Mouse (Mus musculus) embryonic facial prominence, embryonic 14.5 days (tissue): ENCODE data around the gene Kcne2. TPM values are rescaled to one million over a fixed set of nuclear protein-coding genes. Genes with fewer than 3 reads are reported as not detected.
A peak's percentile ranks its signal among the peaks of the same experiment; 100 is the strongest.

Source experiments
- ATAC-seq: fragments of 200-750 bp; cut with Nextera tagmentation; 2 replicates; pipeline ENCODE4 v1.8.0; 2017; ENCODE audit warnings: low read depth, moderate number of reproducible peaks, moderate TSS enrichment
- DNase-seq: peaks from one replicate; pipeline ENCODE4 v3.0.0-alpha.2; 2015; ENCODE audit warnings: low spot score
- H3K27ac ChIP-seq: fragments of 300-500 bp; sonication (generic); replicated peaks from 2 replicates; pipeline ENCODE4 v1.5.1; 2014; ENCODE audit warnings: low read depth, mild to moderate bottlenecking, low read length, moderate library complexity
- H3K27me3 ChIP-seq: fragments of 300-500 bp; sonication (generic); replicated peaks from 2 replicates; pipeline ENCODE4 v1.6.1; 2014; ENCODE audit warnings: low read length; ENCODE audit not compliant: control insufficient read depth, insufficient read depth
- H3K36me3 ChIP-seq: fragments of 300-500 bp; sonication (generic); 2 replicates; pipeline ENCODE4 v1.6.1; 2014; ENCODE audit warnings: low read length, mixed read lengths; ENCODE audit not compliant: control insufficient read depth, insufficient read depth
- H3K4me1 ChIP-seq: fragments of 300-500 bp; sonication (generic); 2 replicates; pipeline ENCODE4 v1.6.1; 2014; ENCODE audit warnings: antibody characterized with exemption, low read length; ENCODE audit not compliant: control insufficient read depth, insufficient read depth
- H3K4me2 ChIP-seq: fragments of 300-500 bp; sonication (generic); 2 replicates; pipeline ENCODE4 v1.6.1; 2014; ENCODE audit warnings: low read depth, mild to moderate bottlenecking, low read length, moderate library complexity, mixed read lengths
- H3K4me3 ChIP-seq: fragments of 300-500 bp; sonication (generic); 2 replicates; pipeline ENCODE4 v1.5.1; 2014; ENCODE audit warnings: low read depth, mild to moderate bottlenecking, low read length
- H3K9ac ChIP-seq: fragments of 300-500 bp; sonication (generic); 2 replicates; pipeline ENCODE4 v1.6.1; 2014; ENCODE audit warnings: low read depth, mild to moderate bottlenecking, low read length, moderate library complexity, mixed read lengths
- H3K9me3 ChIP-seq: fragments of 300-500 bp; sonication (generic); 2 replicates; pipeline ENCODE4 v1.6.1; 2016; ENCODE audit warnings: low read length; ENCODE audit not compliant: control insufficient read depth
- WGBS: fragments of 180-500 bp; shearing (Covaris S2); extraction: QIAGEN DNeasy Blood & Tissue Kit; methylation state at CpG from one replicate; pipeline ENCODE4 v1.1.7; 2014; 5-methylcytosine and 5-hydroxymethylcytosine counted together
- polyA plus RNA-seq: library from polyadenylated mRNA; unstranded; fragments of >200 nt; fragmentation: Nextera tagmentation; extraction: Ambion mirVana; gene quantifications from 2 replicates; pipeline ENCODE4 v1.2.1, GENCODE M21; 2014

Kcne2 gene
- polyA plus RNA-seq: 0.12 and 2.3 TPM in 2 replicates

GRCm38 (mm10) chr16:92292101-92292500 lies at the start of gene Kcne2:
Gene Kcne2 (plus strand): TSS chr16:92292389.
- Histone ChIP-seq H3K36me3 (no peaks in the 10 kb centered on the region), H3K4me2 (no peak within 1 kb of the TSS), H3K4me1 (no peaks in the 10 kb centered on the region), H3K9me3 (no peaks in the 10 kb centered on the region), H3K9ac (no peak within 1 kb of the TSS), H3K27me3 (no peaks in the 10 kb centered on the region), H3K27ac (no peak within 1 kb of the TSS), H3K4me3 (no peak within 1 kb of the TSS)
- WGBS: 51% methylated on average over 10 of the region's 10 CpGs
- ATAC-seq (no peak), DNase-seq (no peak)

- DNase-seq: no peak
- Histone ChIP-seq H3K27ac (no peak overlapping the region), H3K36me3 (no peaks in the 10 kb centered on the region), H3K27me3 (no peaks in the 10 kb centered on the region), H3K9me3 (no peaks in the 10 kb centered on the region), H3K9ac (no peak overlapping the region), H3K4me1 (peaks cover 9% of the 10 kb centered on the region), H3K4me2 (no peak overlapping the region), H3K4me3 (no peak overlapping the region)
- ATAC-seq: no peak
- 37% methylated on average over 2 of the region's 2 CpGs for WGBS
Measured at GRCm38 (mm10) chr16:92245909-92246308, 46.3 kb upstream of the Kcne2 start.

- Histone ChIP-seq H3K4me3 (no peak overlapping the region), H3K9me3 (no peaks in the 10 kb centered on the region), H3K36me3 (no peaks in the 10 kb centered on the region), H3K4me2 (no peak overlapping the region), H3K27ac (no peak overlapping the region), H3K9ac (no peak overlapping the region), H3K27me3 (no peaks in the 10 kb centered on the region), H3K4me1 (peaks cover 9% of the 10 kb centered on the region)
- ATAC-seq: no peak
- WGBS: 55% methylated on average over 2 of the region's 2 CpGs
- DNase-seq: no peak
Measured at GRCm38 (mm10) chr16:92246974-92247373, 45.2 kb upstream of the Kcne2 start.

- no peaks in the 10 kb centered on the region for H3K9me3 ChIP-seq
- no peaks in the 10 kb centered on the region; the same call in 1 of the 2 replicates for H3K27me3 ChIP-seq
- H3K27ac ChIP-seq: no peak overlapping the region
- 36% methylated on average over 11 of the region's 11 CpGs for WGBS
- ATAC-seq: no peak
- no peaks in the 10 kb centered on the region for H3K36me3 ChIP-seq
- H3K4me2 ChIP-seq: peak overlapping the region; percentile 15
- peak; percentile 56 for DNase-seq
- no peak overlapping the region for H3K4me3 ChIP-seq
- no peak overlapping the region for H3K9ac ChIP-seq
- peaks cover 9% of the 10 kb centered on the region for H3K4me1 ChIP-seq
Measured at GRCm38 (mm10) chr16:92247700-92248099, 44.5 kb upstream of the Kcne2 start.

DNA sequence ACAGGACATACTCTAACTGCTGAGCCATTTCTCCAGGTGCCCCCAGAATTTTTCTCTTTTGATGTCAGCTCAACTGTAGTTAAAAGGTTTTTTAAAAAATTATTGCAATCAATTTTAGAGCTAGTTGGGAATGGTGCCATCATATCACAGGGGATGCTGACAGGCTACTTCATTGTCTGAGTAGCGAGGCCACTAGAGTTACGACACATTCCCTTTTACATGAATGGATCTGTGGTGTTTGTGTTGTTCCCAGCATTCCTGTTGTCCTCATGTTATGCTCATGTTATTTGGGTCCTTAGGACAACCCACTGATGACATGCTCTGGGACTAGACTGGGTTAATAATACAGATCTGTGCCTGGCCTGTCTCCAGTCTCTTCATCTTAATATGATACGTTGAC lies 42.5 kb upstream of the Kcne2 start:
- ATAC-seq: no peak
- DNase-seq: no peak
- H3K9ac ChIP-seq: no peak overlapping the region
- H3K4me1 ChIP-seq: peaks cover 9% of the 10 kb centered on the region
- no peak overlapping the region for H3K4me2 ChIP-seq
- no peaks in the 10 kb centered on the region; the same call in 1 of the 2 replicates for H3K27me3 ChIP-seq
- H3K9me3 ChIP-seq: no peaks in the 10 kb centered on the region
- no peaks in the 10 kb centered on the region for H3K36me3 ChIP-seq
- WGBS: 83% methylated on average over 3 of the region's 3 CpGs
- H3K4me3 ChIP-seq: no peak overlapping the region
- H3K27ac ChIP-seq: no peak overlapping the region

DNA sequence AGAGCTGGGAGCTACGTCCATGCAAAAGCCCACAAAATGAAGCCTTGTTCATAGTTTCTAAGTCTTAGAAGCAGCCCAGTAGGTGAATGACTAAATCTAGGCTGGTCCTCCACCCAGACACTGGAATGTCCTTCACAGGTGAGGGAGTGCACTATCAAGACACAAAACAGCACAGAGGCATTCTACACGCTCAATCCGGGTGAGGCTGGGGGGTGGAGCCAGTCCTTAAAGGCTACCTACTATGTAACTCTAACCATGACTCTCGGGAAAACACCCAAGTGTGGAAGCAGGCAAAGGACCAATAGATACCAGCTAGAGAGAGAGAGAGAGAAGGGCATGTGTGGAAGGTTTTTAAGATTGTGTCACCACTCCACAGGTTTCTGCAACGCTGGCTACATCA lies 41.7 kb upstream of the Kcne2 start:
- ATAC-seq: no peak
- Histone ChIP-seq H3K4me3 (no peak overlapping the region), H3K4me2 (no peak overlapping the region), H3K4me1 (peaks cover 9% of the 10 kb centered on the region), H3K27ac (no peak overlapping the region), H3K27me3 (no peaks in the 10 kb centered on the region; the same call in 1 of the 2 replicates), H3K36me3 (no peaks in the 10 kb centered on the region), H3K9me3 (no peaks in the 10 kb centered on the region), H3K9ac (no peak overlapping the region)
- WGBS: 82% methylated on average over 5 of the region's 5 CpGs
- DNase-seq: no peak

DNA sequence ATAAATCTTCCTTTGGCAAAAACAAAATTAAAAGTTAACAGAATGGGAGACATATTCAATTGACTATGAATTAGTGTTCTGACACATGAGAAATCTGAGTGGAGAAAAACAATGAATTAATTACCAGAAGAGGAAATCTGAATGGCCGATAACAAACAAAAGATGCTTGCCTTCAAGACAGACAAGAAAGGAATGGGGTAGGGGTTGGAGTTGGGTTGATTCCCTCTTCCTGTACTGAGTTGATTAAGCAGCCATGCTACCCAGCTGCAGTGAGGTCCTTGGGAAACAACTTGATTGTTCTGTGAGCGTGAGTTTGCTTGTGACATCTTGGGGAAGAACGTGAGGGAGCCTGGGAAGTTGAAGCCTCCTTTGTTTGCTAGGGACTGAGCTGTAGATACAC lies 37.9 kb upstream of the Kcne2 start:
- DNase-seq (no peak), ATAC-seq (no peak)
- Histone ChIP-seq H3K9ac (no peak overlapping the region), H3K9me3 (no peaks in the 10 kb centered on the region), H3K36me3 (no peaks in the 10 kb centered on the region), H3K27ac (no peak overlapping the region), H3K4me2 (no peak overlapping the region), H3K27me3 (no peaks in the 10 kb centered on the region; the same call in 1 of the 2 replicates), H3K4me1 (no peaks in the 10 kb centered on the region), H3K4me3 (no peak overlapping the region)
- 78% methylated on average over 3 of the region's 3 CpGs for WGBS

DNA sequence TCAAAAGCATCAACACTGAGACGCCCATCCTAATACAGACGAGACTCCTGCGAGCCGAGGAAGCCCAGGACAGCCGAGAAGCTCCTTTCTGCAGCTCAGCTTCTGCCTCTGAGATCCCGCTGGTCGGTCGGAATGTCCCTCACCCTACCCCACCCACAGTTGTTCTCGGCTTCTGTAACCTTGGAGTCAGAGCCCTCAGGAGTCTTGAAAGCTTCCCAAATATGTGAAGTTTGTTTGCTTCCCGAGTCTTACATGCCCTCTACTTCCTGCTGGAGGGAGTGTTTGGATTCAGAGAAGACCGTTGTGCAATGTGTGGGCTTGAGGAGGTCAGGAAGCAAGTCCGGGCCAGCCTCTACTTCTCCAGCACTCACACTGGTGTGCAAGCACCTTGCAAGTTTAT lies 24.3 kb upstream of the Kcne2 start:
- DNase-seq (no peak), ATAC-seq (no peak)
- Histone ChIP-seq H3K9ac (no peak overlapping the region), H3K4me2 (no peak overlapping the region), H3K36me3 (no peaks in the 10 kb centered on the region), H3K9me3 (no peaks in the 10 kb centered on the region), H3K27me3 (no peaks in the 10 kb centered on the region), H3K4me3 (no peak overlapping the region), H3K27ac (no peak overlapping the region), H3K4me1 (no peaks in the 10 kb centered on the region)
- WGBS: 75% methylated on average over 12 of the region's 12 CpGs

GRCm38 (mm10) chr16:92274516-92274915 lies 17.7 kb upstream of the Kcne2 start:
- 62% methylated on average over 5 of the region's 5 CpGs for WGBS
- Histone ChIP-seq H3K27ac (no peak overlapping the region), H3K9me3 (no peaks in the 10 kb centered on the region), H3K4me2 (no peak overlapping the region), H3K36me3 (no peaks in the 10 kb centered on the region), H3K27me3 (no peaks in the 10 kb centered on the region), H3K4me1 (peaks cover 4% of the 10 kb centered on the region; the same call in 1 of the 2 replicates), H3K4me3 (no peak overlapping the region), H3K9ac (no peak overlapping the region)
- no peak for DNase-seq
- no peak for ATAC-seq
